Mouse (Mus musculus) monocyte, adult 5-6 weeks (primary cell): ENCODE data around the gene Sorcs1. TPM values are rescaled to one million over a fixed set of nuclear protein-coding genes. Genes with fewer than 3 reads are reported as not detected.

Experiments
- ATAC-seq: fragments of 153-309, 156-312 bp; replicated peaks from 2 replicates; pipeline ENCODE4 v1.8.0; 2017; ENCODE audit warnings: mild to moderate bottlenecking; ENCODE audit not compliant: low TSS enrichment, insufficient number of reproducible peaks, severe bottlenecking, poor library complexity, low FRiP score
- total RNA-seq: library from RNA; stranded (forward); fragments of 200-1000, 200-491, 200-594 nt; gene quantifications from 3 replicates; pipeline ENCODE4 v1.2.3, GENCODE M21; 2017

Gene Sorcs1
- total RNA-seq = not detected in 3 replicates

DNA sequence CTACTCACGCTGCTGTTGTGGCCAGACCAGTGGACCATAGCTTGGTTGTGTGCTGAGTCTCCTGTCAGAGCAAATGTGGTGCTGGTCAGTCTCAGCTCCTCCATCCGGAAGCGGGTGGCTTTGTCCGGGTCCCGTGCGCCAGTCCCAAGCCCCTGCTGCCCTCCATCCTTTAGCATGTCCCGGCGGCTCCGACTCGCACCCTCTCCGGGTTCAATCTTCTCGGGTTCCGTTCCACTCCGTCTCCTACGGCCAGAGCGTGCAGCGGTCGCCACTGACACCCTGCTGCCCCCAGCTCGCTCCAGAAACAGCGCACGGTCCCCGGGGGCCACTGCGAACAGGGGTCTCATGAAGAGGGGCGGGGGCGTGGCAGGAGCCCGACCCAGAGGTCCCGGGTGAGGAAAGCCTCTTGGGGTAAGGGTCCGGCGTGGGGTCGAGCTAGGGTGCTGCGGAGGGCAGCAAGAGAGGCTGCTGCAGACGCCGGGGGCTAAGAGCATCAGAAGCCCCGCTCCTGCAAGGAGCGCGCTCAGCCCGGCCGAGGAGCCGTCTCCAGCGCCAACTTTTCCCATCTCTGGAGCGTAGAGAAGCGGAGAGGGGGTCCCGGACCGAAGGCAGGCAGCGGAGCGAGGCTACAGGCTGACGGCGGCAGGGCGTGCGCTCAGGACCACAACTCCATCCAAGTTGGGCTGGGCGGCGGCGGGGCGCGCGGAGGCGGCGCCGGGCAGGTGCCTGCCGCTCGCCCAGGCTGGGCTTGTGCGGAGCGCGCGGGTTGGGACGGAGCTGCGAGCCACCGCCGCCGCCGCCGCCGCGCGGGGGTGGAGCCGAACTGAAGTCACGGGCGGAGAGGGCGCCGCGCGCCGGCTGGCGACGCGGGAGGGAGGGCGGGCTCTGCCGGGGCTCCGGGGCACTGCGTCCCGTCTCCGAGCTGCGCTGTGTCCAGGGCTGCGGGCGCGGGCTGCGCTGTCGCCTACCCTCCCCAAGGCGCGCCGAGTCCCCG lies at the start of gene Sorcs1:
Sorcs1 (minus strand) TSS at position 744 of the 994 bp plus-strand sequence.
- no peak for ATAC-seq

DNA sequence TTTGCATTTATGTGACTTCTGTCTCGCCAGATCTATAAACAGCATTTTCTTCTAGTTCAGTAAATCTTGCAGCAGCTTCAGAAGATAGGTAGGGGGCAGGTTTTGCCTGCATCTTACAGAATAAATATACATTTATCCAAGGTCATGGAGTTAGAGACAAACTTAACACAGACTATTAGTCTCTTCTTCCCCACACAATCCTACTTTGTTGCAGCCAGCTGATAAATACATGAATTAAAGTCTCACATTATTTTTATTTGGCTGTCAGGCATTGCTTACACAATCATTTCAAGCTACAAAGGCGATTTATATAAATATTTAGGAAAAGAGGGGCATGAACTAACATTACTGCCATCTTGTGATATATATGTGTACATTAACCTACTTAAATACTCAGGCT lies 4.8 kb upstream of the Sorcs1 start:
- no peak for ATAC-seq

DNA sequence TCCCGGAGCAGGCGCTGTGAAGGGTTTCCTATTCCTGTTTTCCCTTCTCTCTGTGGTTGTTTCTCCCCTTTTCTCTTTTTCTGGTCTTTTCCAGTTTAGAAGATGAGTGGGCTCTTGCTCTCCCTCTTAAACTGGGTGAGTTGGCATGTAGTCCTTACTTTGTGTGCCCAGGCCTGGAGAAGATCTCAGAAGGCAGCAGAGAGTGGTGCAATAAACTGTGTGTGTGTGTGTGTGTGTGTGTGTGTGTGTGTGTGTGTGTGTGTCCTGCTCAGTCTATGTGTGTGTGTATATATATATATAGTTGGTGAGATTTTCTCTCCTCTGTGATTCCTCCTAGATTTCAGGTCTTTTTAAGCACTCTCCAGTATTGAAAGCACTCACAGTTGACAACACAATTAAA lies 500 bp upstream of the Sorcs1 start:
- no peak for ATAC-seq

DNA sequence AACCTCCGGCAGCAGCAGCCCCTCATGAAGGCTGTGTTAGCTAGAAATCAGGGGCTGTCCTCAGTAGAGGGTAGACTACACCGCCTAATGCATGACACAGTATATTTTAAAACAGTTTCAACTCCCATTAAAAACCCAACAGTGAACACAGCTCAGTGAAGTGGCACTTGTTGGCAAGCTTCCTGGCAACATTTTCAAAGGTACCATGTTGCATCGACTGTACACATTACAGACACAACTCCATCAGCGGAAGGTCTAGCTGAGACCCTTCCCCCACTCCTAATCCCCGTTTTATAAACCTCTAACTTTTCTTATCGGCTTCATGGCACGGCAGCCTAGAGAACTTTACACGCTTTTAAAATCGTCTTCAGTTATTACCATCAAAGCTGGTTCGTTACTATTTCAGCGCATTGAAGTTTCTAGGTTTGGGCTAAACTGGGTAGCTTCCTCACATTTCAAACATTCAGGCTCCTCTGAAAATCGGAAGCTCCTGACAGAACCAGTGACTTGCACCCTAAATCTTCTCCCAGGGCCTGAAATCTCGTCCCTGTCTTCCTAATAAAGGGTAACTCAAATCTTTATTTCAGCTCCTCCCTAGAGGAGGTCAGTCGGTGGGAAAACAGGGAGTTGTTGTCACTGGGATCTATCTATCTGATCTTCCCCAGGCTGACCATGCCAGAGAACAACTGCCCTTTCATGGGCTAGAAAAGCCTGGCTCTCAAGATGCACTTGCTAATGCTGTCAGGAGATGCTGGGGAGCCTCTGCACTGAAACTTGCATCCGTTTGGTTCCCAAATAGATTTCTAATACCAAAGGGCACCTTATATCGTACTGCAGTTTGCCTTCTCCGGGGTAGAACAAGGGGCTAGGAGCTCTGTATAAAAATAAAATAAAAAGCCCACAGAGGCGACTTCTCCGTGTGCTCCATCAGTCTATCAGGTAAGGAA lies 1.6 kb downstream of the Sorcs1 start:
- ATAC-seq = no peak

DNA sequence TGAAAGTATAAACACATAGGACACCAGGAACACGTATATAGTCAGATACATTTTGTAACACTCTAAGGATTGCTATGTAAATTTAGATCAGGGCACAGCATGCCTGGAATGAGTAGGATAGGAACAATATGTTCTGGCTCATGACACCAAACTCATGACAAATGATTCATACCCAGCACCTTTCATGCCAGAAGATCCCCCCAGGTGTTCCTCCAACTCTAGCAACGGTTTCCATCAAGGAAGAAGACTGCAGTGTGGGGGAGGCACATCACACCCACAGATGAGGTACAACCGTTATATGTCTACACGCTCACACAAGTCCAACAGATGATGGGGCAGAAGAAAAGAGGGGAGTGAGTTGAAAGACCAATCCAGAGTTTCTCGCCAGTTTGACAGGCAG lies 3.5 kb downstream of the Sorcs1 start:
- ATAC-seq = no peak

DNA sequence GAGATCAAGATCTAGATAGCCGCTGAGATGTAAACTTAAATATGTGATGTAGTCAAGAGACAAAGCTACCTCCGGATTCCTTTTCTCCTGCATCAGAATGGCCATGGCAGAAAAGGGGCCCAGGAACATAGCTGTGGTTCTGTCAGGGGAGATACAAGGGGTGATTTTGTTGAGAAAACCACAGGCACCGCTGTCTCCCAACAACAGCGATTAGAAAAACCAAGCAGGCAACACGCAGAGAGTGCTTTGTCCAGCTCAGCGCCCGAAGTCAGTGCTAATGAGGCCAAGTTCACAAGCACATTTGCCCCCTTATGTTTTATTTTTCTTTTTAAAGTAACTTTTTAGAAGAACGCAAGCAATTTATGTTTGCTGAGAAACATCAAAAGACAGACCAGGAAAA lies 10.9 kb downstream of the Sorcs1 start:
- ATAC-seq = no peak

DNA sequence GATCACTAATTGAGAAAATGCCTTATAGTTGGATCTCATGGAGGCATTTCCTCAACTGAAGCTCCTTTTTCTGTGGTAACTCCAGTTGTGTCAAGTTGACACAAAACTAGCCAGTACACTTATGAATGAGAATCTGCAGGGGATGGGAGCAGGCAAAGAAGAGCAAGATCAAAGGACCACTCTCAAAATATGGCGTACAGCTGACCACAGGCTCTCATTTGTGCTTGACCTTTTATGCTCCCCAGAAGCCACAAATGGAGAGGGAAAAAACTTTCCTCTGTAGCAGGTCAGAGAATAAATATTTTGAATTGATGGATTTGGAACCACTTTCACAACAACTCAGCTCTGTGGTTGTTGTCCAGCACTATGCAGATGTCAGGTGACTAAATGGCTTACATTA lies 14.1 kb downstream of the Sorcs1 start:
- no peak for ATAC-seq

DNA sequence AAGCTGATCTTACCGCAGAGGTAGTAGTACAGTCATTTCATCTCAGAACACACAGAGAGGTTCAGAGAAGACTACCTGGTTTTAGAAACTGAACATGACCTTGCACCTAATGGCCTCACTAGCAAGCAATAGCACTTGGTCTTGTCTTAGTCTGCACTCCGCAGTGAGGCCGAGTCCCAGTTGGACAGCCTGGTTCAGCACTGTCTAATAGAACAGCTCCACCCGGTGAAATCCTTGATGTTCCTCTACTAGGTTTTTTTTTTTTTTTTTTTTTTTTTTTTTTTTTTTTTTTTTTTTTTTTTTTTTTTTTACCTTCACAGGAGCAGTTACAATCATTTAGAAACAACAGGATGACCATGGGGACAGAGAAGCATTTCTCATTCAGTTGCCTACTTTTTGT lies 19.3 kb downstream of the Sorcs1 start:
- ATAC-seq = no peak

DNA sequence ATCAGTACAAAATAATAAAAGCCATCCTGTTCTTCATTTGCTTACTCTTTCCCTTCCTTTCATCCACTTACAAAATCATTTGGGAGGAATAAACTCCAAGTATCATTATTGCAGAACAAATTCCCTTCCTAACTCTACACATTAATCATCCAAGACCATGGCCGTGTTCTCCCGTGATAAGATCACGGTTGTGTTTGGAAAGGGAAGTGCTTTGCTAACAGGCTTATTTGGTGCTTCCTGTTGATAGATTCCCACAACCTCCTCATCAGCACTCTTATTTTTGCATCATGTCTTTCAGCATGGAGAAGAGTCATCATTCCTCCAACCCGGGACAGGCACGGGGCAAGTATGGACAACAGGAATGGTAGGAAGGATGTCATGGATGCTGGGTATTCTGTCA lies 25.7 kb downstream of the Sorcs1 start:
- no peak for ATAC-seq

DNA sequence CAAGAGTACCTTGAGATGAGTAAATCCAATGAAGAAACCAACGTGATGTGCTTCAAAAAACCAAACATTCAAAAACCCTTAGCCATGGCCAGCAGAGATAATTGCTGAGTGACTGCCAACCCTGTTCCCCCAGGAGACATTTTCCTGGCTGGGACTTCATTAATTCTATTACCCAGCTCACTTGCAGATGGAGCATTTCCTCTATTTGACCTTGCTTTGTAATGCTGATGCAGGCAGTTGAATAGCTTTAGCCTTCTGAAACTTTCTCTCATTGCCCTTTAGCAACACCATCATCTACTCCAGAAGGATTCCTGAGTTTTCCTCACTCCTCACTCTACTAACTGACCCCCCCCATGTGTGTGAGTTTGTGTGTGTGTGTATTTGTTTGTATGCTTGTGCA lies 34.6 kb downstream of the Sorcs1 start:
- no peak for ATAC-seq

DNA sequence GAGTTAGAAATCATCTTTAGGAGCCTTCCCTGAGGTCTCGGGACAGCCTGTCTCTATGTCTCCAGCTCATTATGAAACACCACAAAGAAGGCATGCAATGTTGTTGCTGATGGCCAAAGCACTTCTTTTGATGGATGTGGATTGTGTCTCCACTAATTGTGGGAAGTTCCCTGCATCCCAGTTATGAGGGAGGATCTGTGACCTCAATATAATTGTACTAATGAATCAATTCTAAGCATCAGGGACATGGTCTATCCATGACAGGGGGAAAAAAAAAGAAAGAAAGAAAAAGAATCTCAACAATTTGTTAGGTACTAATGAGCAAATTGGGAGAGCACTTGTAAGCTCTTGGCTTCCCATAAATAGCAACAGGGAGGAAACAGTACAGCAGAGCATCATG lies 36.3 kb downstream of the Sorcs1 start:
- no peak for ATAC-seq

DNA sequence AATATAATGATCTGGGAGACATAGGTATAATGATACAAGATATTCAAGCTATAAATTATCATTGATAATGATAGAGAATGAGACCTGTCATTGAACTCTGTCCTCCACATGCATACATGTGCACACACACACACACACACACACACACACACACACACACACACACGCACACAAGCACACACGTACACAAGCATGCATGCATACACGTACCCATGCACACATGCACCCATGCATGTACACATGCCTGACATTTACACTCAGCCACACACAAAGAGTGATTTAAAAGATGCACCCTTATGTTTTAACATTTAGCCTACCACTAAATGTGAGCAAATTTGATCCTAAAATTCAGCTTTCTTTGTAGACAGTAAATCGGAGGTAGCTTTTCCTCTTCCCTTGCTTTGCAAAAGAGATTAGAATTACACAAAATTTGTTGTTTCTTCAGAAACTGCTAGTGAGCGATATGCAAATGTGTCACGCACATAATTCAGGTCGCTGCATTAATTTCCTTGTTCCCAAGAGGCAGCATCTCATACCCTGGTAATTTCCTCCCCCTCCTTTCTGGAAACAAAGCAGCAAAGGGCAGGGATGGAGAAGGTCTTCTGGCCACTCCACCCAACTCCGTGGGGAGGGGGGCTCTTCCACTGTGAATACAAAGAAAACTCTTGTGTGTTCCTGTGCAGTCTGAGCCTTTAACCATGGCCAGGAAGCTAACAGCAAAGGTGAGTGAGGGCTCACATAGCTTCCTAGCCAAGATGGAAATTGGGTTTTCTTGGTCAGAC lies 38.0 kb downstream of the Sorcs1 start:
- ATAC-seq = no peak

DNA sequence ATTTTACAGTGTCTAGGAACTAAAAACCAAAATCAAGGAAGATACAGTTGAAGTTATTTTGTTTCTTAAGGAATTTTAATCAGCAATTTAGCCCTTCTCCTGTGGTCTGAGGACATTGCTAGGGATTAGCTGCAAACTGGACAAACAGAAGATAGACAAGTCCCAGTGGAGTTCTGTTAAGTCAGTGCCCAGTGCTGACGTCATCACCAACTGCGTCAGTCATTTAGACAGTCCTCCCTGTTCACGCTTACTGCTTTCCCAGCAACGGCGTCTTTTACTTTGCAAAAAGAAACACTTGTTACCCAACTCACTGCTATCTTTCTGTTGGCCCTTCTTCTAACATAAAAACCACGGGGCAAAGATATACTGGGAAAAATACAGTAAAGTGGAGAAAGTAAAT lies 40.3 kb downstream of the Sorcs1 start:
- no peak for ATAC-seq

DNA sequence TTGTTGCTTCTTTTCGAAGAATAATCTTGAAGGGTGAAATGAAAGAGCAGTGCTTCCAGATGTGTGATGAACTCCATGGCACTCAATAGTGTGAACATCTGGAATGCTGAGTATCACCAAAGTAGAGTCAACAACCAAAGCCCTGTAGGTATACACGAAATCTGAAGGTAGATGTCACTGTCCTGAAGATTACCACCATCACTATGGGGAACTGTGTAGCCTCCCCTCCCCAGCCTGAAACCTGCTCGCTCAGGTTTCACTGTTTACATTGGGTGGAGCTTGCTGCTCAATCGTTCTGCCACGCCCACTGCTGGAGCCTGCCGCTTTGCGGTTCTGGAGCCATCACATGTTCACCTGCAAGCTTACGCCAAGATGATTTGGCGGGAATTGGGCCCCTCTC lies 64.4 kb downstream of the Sorcs1 start:
- ATAC-seq = no peak

DNA sequence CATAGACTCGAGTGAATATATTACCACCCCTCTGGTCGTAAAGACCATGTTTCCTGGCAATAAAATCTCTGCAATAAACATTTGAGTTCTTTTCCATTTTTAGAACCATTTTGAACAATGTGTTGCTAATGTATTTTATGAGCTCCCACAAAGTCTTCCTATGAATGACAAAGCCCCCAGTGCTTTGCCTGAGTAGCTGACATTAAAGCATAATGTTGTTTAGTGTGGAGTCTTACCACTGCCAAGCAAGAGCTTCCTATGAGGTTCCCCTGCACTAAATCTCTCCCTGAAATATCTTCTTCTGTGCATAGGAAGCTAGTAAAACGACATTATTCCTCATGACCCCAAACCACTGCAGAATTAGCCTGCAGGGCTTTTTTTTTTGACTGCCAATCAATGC lies 66.8 kb downstream of the Sorcs1 start:
- no peak for ATAC-seq

DNA sequence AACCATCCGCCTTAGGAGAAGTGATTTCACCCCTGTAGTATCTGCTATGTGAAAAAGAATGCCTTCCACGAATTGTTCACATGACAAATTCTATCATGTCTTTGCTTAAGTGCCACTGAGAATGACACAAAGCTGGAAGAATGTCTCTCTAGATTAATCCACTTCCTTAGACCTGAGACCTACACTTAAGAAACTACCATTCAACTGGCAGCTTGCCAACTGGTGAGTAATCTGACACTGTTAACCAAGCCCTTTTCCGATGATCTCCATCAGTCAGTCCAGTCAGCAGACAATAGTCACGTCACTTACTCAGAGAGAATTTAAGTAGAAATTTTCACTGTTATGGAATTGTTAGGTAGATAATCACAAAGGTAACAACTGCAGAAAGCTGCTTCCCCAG lies 74.6 kb downstream of the Sorcs1 start:
- no peak for ATAC-seq

DNA sequence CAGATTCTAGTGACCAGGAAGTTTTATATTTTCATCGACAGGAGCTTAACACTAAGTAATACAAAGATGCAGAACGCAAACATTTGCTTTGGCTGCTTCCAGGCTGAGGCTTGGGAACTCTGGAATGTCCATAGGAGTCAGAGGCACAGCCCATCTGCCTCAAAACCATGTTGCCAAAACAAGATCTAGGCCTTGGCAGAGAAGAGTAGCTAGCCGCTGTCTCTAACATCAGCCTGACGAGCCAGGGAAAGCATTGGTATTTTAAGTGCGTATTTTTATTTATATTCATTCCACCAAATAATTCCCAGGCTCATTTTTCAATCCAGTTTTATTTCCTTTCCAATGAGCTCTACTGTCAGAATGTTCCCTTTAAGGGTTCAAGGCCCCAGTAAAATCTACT lies 75.1 kb downstream of the Sorcs1 start:
- no peak for ATAC-seq

DNA sequence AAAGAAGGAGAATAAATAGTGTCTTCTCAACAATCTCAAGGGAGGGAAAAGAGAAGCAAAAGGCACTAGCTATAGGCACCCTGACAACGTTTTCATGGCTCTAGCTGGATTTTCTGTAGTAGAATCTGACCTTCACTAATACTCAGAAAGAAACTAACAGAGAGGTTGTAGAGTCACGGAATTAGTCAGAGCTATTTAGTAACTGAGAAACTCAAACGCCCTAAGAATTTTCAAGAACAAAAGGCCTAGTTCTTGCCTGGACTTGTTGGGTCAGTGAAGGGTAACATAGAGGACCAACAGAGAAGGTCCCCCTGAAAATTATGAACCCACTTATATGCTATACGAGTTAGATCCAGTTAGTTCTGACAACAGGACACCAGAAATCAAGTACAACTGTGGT lies 81.1 kb downstream of the Sorcs1 start:
- ATAC-seq = no peak

DNA sequence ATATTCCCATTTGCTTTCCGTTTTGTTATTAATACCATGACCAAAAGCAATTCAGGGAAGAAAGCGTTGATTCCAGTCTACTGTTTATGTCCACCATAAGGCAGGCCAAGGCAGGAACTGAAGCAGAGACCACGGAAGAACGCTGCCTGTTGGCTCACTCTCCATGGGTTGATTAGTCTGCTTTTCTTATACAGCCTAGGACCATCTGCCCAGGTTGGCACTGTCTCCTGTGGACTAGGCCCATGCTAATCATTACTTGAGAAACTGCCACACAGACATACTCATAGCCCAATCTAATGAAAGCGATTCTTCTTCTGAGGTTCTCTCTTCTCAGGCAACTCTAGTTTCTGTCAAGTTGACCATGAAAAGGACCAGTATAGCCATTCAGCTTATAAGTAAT lies 92.3 kb downstream of the Sorcs1 start:
- no peak for ATAC-seq
